Mouse (Mus musculus) cerebellum, adult 9-11 months (tissue): ENCODE results near the gene Tnrc6b.

Experiments
- DNase-seq: peaks from one replicate; pipeline ENCODE4 v3.0.0; 2022

Tnrc6b gene

DNA sequence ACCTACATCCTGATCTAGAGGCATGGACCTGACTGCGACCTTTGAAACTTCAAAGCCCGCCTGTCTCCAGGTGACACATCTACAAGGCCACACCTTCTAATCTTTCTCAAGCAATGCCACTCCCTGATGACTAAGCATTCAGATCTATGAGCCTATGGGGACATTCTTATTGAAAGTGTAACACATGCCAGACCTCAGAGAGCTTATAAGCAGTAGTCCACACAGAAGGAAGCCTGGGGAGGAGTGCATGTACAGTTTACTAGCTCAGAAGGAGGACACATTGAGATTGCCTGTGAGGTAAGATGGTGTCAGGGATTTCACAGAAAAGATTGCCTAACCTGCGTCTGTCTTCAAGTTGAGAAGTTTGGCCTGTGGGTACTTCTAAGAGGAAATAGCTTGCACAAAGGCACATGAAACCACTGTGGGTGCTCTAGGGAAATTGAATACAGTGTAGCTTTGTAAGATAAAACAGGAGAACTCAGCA, 31.9 kb downstream of the Tnrc6b start:
- DNase-seq = no peak

GRCm38 (mm10) chr15:80743606-80744005, 32.5 kb downstream of the Tnrc6b start:
- DNase-seq = no peak

DNA sequence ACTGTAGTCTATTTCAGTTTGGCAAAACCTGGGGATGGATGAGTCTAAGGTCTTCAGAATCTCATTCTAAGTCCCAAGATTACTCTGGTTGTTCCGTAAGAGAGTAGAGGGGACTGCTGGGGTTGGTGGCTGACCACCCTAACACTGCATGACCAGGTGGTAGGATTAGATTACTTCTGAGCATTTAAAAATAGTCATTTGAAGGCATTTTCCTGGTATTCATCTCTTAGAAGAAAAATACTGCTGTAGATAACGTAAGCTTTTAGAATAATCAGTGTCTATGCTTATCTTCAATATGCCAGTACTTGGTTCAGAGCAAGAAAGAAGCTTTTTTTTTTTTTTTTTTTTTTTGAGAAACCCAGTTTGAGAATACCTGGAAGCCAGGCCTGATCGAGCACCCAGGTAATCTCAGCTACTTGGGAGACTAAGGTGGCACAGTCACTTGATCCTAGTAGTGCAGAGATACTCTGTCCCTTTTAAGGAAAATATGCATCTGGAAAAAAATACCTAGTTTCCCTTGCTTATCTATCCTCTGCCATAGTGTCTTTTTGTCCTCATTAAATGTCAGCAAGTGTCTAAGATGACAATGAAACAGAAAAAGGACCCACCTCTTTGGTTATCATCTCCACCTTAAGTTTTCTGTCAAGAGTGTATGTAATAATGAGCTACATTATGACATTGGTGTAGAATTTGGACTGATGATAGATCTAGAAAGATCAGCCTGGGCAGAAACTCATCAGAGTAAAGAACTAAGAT, 33.7 kb downstream of the Tnrc6b start:
- DNase-seq = no peak

GRCm38 (mm10) chr15:80748979-80749378, 37.9 kb downstream of the Tnrc6b start:
- no peak for DNase-seq

- no peak for DNase-seq
Observed at GRCm38 (mm10) chr15:80753351-80753750, 42.2 kb downstream of the Tnrc6b start.

DNA sequence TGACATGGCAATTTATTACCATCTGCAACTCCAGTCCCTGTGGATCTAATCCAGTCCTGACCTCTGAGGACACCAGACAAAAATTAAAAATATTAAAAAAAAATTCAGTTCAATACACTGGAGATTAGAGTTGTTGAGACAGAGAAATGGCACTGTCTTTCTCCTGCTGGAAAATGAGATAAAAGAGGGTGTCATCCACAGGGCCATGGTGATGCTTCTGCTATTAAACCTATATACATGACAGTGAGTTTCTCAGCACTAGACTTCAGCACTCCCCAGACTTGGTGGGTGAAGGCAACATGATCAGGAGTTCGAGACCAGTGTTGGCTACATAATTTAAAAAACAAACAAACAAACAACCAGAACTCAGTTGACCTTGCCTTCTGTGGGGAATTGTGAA, 43.0 kb downstream of the Tnrc6b start:
- no peak for DNase-seq

DNA sequence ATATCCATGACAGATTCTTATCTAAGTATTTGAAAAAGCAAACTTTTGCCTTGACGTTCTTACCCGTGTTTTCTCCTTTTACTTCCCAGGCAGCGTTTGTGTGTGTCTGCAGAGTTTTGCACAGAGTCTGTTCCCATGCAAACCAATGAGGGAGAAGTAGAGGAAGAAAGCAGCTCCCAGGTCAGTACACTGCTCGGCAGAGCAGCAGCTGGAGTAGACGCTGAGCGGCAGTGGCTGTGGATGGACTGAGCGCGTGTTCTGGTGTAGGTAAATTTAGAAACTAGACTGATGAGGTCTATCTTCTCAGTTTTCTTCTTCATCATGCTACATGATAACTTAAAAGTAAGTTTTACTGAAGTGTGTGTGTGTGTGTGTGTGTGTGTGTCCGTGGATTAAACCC, 48.3 kb downstream of the Tnrc6b start:
- DNase-seq = no peak

DNA sequence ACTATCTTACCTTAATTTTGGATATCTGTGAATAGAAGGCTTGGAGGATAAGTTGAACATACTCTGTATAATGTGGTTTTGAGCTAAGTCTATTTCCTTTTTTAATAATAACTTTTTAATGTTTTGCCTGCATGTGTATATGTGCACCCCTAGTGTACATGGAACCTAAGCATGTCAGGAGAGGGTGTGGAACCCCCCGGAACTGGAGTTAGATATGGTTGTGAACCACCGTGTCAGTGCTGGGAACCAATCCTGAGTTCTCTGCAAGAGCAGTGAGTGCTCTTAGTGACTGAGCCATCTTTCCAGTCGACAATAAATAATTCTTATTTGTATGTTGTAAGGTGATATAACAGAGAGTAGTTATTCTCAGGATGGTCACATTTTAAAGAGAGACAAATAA, 49.4 kb downstream of the Tnrc6b start:
- DNase-seq = no peak

DNA sequence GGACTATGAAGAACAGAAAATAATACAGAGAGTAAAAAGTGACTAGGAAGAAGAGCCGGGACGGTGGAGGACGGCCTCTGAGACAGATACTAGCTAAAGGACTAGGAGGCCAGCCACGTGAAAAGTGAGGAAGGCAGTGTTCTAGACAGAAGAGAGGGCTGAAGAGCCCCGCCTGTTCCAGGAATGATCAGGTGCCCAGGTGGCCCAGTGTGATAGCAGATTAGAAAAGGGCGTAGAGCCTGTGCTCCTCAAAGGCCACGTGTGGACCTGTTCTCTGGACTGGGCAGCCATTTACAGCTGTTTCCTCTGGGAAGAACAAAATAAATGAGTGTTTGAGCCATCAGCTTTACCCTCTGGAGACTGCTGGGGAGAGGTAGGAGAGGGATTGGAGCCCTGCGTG, 49.8 kb downstream of the Tnrc6b start:
- DNase-seq = no peak

- DNase-seq = no peak
Observed at GRCm38 (mm10) chr15:80762621-80763020, 51.5 kb downstream of the Tnrc6b start.

DNA sequence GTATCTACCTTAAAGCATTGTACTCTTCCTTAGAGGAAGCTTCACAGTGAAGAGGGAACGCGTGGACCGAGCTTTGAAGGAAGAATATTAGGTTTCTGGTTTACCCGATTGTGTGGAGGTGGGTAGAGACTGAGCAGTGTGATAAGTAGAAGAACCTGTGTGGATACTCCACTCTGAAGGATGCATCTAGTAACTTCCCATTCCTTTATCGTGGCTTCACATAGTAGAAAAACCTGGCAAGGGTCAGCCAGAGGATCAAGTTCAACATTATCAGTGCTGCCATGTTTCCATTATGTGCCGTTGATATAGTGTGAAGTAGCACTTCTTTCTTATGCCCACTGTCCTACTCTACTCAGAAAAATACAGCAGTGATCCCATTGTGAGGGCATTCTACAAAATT, 53.6 kb downstream of the Tnrc6b start:
- DNase-seq = no peak

- peak; percentile 79 for DNase-seq
Observed at GRCm38 (mm10) chr15:80765381-80765780, 54.3 kb downstream of the Tnrc6b start.

GRCm38 (mm10) chr15:80768216-80768615, 57.1 kb downstream of the Tnrc6b start:
- DNase-seq = no peak

GRCm38 (mm10) chr15:80771926-80772441, 60.9 kb downstream of the Tnrc6b start:
- no peak for DNase-seq

- DNase-seq = no peak
Observed at GRCm38 (mm10) chr15:80774666-80775065, 63.6 kb downstream of the Tnrc6b start.

DNA sequence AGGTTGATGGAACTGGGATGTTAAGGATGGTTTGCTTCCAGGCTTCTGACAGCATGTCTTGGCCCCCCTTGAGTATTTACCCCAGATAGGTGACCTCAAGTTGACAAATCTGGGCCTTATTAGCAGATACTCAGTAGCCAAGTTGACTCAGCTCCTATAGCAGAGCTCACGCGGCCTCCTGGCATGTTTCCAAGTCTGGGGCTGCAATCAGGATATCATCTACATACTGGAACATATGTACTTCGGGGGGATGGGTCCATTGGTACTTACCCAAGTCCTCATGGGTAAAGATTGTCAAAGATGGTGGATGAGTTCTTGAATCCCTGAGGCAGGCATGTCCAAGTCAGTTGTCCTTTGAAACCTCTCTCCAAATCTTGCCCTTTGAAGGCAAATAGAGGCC, 67.9 kb downstream of the Tnrc6b start:
- DNase-seq = peak; percentile 42

DNA sequence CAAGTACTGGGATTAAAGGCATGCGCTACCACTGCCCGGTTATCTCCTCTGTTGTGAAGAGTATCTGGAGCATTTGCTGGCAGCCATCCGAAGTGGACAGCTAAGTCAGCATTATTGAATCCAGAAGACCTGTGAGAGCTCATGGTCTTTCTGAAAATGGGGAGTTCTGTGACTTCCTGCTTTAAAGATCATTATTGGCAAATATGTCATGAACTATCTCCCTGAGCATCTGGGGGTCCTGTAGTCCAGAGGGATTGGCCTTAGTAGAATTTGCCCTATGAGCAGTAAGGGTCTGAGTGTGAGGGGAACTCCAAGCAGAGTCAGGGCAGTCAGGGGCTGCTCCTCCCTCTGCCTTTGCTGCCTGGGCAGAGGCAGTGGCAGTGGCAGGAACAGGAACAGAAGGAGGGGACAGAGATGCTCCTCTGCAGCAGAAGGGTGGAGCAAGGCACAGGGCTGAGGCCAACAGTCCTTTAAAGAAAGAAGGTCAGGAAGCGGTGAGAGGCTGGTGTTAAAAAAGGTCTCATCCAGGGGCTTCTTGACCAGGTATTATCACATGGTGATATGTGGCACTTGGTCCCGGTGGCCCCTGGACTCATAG, 69.1 kb downstream of the Tnrc6b start:
- DNase-seq = no peak

GRCm38 (mm10) chr15:80781218-80781806, 70.2 kb downstream of the Tnrc6b start:
- no peak for DNase-seq

GRCm38 (mm10) chr15:80784553-80784971, 73.4 kb downstream of the Tnrc6b start:
- no peak for DNase-seq

GRCm38 (mm10) chr15:80785699-80786098, 74.6 kb downstream of the Tnrc6b start:
- no peak for DNase-seq

GRCm38 (mm10) chr15:80787746-80788145, 76.6 kb downstream of the Tnrc6b start:
- no peak for DNase-seq

DNA sequence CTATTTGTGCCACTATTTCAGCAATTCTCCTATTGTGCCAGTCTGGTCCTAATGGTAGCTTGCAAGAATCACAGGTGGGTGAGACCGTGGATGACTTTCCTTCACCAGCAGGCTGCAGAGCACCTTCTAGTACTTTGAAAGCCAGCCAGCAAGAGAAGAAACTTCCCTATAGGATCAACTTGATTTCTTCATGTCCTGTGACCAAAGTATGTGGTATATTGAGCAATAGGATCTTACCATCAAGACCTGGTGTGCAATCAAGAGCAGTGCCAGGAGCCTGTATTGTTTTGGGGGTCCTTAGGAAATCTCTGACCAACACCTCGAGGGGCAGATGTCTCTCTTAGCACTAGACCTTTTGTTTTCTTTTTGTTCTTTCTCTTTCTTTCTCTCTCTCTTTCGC, 81.4 kb downstream of the Tnrc6b start:
- no peak for DNase-seq

DNA sequence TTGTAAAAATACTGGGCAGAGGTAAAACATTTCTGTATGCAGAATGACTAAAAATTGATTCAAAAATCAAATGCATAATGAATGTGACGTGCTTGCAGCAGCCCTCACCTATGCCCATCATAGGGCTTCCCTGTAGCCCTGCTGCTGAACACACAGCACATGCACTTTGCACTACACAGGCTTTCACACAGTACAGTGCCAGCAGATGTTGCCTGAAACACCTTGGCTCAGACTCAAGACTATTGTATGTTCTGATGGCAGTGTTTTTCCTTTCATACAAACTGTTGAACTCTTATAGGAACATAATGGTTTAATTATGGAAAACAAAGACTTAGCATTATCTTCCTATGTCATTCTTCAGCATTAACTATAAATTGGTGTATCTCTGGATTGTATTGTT, 84.0 kb downstream of the Tnrc6b start:
- no peak for DNase-seq

DNA sequence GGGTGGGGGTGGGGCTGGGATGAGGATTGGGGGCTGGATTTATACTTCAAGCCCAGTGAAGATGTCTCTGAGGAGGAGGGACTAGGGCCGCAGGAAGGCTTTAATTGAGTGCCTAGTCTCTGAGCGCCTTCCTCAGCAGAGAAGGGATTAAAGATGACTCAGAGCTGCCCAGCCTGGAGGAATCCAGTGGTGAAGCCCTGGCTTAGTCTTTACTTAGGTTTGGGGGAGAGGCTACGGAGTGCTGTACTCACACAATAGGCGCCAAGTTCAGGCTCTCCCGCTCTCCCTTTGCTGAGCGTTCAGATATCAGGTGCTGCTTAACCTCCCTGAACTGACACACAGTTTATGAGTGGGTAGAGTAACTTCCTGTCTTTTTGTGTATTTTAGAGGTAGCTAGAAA, 86.6 kb downstream of the Tnrc6b start:
- DNase-seq = peak; percentile 51
